Mouse (Mus musculus) heart, adult 2 months (tissue): Measurements from ENCODE around the gene Cttnbp2nl.

Experiments used
- CTCF ChIP-seq: fragments of 200-600 bp; IDR thresholded peaks from 2 replicates; pipeline ENCODE4 v1.8.1; 2022; ENCODE audit warnings: antibody characterized with exemption, mild to moderate bottlenecking, moderate library complexity
- EP300 ChIP-seq: fragments of 200-500 bp; IDR thresholded peaks from 2 replicates; pipeline ENCODE4 v1.6.1; 2011; ENCODE audit warnings: low read depth, low read length, control low read depth; ENCODE audit not compliant: insufficient read depth
- POLR2A ChIP-seq: fragments of 200-500 bp; IDR thresholded peaks from 2 replicates; pipeline ENCODE4 v1.6.1; 2011; ENCODE audit warnings: mild to moderate bottlenecking, low read depth, low read length, control low read depth; ENCODE audit not compliant: insufficient read depth

DNA sequence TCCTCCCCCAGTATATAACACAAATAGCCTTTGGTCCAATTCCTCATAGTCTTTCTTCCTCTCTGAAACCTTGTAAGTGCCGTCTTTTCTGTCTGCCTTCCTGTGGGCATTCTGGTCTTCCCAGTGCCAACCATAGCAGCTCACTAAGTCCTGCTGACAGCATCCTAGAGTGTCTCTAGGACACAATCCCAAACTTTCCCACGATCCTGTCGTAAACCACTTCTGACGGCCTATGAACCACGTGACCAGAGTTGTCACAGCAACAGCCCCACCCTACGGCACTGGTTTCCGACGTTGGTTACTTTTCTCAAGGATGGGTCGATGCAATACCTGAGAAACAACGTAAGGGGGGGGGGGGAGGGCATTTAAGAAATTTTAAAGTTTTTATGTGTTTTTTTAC, 13.6 kb upstream of the Cttnbp2nl start, which contains the start of gene 4930564D02Rik:
- TF ChIP-seq CTCF, result no peak
- no peak for TF ChIP-seq EP300
- no peak for TF ChIP-seq POLR2A
